Mouse (Mus musculus): Measurements from ENCODE around the gene Clec4a4. TPM values are rescaled to one million over a fixed set of nuclear protein-coding genes. Genes with fewer than 3 reads are reported as not detected.

The Clec4a4 gene
- polyA plus RNA-seq, 1 experiment from 2014 or later = not detected

Other genes with a start within 250 kb of the Clec4a4 start
- 57.0 and 57.4 TPM in 2 replicates for gene Slc2a3, start 188.7 kb upstream of the Clec4a4 start, polyA plus RNA-seq (2015; fragmentation: Nextera tagmentation; extraction: Ambion mirVana)
- gene Foxj2, start 170.5 kb upstream of the Clec4a4 start, polyA plus RNA-seq (2015; fragmentation: Nextera tagmentation; extraction: Ambion mirVana) = 6.7 and 8.3 TPM in 2 replicates
- 1.2 and 2.2 TPM in 2 replicates for gene C3ar1, start 134.2 kb upstream of the Clec4a4 start, polyA plus RNA-seq (2015; fragmentation: Nextera tagmentation; extraction: Ambion mirVana)
- gene Necap1, start 115.9 kb upstream of the Clec4a4 start, polyA plus RNA-seq (2015; fragmentation: Nextera tagmentation; extraction: Ambion mirVana) = 169 and 177 TPM in 2 replicates
- 1.2 and 2.0 TPM in 2 replicates for gene Clec4a1, start 68.5 kb upstream of the Clec4a4 start, polyA plus RNA-seq (2015; fragmentation: Nextera tagmentation; extraction: Ambion mirVana)
- gene Clec4a3, start 37.9 kb upstream of the Clec4a4 start, polyA plus RNA-seq (2015; fragmentation: Nextera tagmentation; extraction: Ambion mirVana) = 1.4 and 1.5 TPM in 2 replicates
- not detected in 2 replicates for gene Clec4b1, start 59.6 kb downstream of the Clec4a4 start, polyA plus RNA-seq (2015; fragmentation: Nextera tagmentation; extraction: Ambion mirVana)
- gene Clec4a2, start 116.1 kb downstream of the Clec4a4 start, polyA plus RNA-seq (2015; fragmentation: Nextera tagmentation; extraction: Ambion mirVana) = 1.6 and 1.8 TPM in 2 replicates
- not detected in 2 replicates for gene Clec4b2, start 182.5 kb downstream of the Clec4a4 start, polyA plus RNA-seq (2015; fragmentation: Nextera tagmentation; extraction: Ambion mirVana)
- gene Clec4n, start 239.5 kb downstream of the Clec4a4 start, polyA plus RNA-seq (2015; fragmentation: Nextera tagmentation; extraction: Ambion mirVana) = 1.1 TPM in 2 replicates

Data from hindbrain, embryonic 16.5 days (tissue).